Mouse (Mus musculus) bone marrow macrophage, adult 2 months (primary cell): ENCODE data around the gene Ctnna3.

Experiments used
- CTCF ChIP-seq: IDR thresholded peaks from 2 replicates; pipeline ENCODE4 v1.5.1; 2012; ENCODE audit warnings: low read depth, mild to moderate bottlenecking, low read length, moderate library complexity
- POLR2A ChIP-seq: IDR thresholded peaks from 2 replicates; pipeline ENCODE4 v1.6.1; 2012; ENCODE audit warnings: mild to moderate bottlenecking, low read depth, low read length, borderline replicate concordance

DNA sequence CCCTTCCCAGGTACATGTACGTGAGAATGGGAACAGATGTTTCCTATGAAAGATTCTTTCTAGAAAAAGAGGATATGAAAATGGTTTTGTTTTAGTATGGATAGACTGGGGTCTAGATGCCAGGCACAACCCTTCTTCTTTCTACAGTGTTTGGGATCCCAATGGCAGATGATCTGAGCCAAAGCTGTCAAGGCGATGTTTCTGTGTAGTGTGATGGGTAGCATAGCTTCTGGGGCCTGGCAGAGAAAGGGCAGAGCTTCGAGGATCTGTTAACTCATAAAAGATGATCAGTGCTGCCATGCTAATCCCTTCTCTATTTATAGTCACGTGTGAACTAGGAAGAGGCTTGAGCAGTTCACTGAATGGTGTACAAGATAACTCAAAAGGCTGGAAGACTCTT, 284.3 kb downstream of the Ctnna3 start:
- TF ChIP-seq CTCF (no peak), POLR2A (no peak)
